Mouse (Mus musculus) monocyte, adult 59 days (primary cell): ENCODE results near the gene Tas2r107. TPM values are rescaled to one million over a fixed set of nuclear protein-coding genes. Genes with fewer than 3 reads are reported as not detected.

Source experiments
- total RNA-seq, 2 experiments: library from RNA; stranded (reverse); gene quantifications; one replicate each; pipeline ENCODE4 v1.2.4; 2023

Tas2r107 gene
- total RNA-seq = not detected

GRCm38 (mm10) chr6:131660049-131660448, at the start of gene Tas2r107:
Tas2r107 (minus strand) TSS chr6:131660149.

GRCm38 (mm10) chr6:131689963-131690362, 30.0 kb upstream of the Tas2r107 start, which contains the start of gene Tas2r114:
Tas2r114 (minus strand) TSS chr6:131690063.

GRCm38 (mm10) chr6:131687395-131687794, 27.4 kb upstream of the Tas2r107 start, which contains the start of gene Tas2r105:
Tas2r105 (minus strand) TSS chr6:131687495.

GRCm38 (mm10) chr6:131685644-131686043, 25.7 kb upstream of the Tas2r107 start, which contains the start of gene Tas2r104:
Tas2r104 (minus strand) TSS chr6:131685744.

GRCm38 (mm10) chr6:131678786-131679185, 18.8 kb upstream of the Tas2r107 start, which contains the start of gene Tas2r106:
Tas2r106 (minus strand) TSS chr6:131678886.

GRCm38 (mm10) chr6:131630812-131631211, 29.1 kb downstream of the Tas2r107 start, which contains the start of gene Tas2r130:
Tas2r130 (minus strand) TSS chr6:131630912.

Other genes with a start within 250 kb of the Tas2r107 start
- gene 5430401F13Rik, start 173.7 kb downstream of the Tas2r107 start, total RNA-seq = not detected
- gene Gm6619, start 173.7 kb downstream of the Tas2r107 start, total RNA-seq = not detected
- not detected for gene Tas2r130, start 29.2 kb downstream of the Tas2r107 start, total RNA-seq
- gene Tas2r106, start 18.7 kb upstream of the Tas2r107 start, total RNA-seq = not detected
- gene Tas2r104, start 25.6 kb upstream of the Tas2r107 start, total RNA-seq = not detected
- not detected for gene Tas2r105, start 27.3 kb upstream of the Tas2r107 start, total RNA-seq
- not detected for gene Tas2r114, start 29.9 kb upstream of the Tas2r107 start, total RNA-seq